Mouse (Mus musculus): ENCODE data around the gene Tenm1.

DNA sequence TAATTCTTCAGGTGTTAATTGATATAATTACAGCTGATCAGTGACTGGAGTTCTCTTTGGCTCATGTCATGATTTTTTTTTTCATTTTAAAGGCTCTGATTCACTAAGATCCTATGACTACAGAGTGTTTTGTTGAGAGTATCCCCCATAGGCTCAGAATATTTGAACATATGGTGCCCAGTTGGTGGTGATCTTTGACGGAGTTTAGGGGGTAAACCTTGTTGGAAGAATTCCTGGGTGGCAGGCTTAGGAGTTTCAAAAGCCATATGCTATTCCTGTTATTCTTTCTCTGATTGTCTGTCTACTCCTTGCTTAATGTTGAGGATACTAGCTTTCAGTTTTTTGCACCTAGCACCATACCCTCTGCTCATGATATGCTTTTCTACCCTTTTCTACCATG, 109.6 kb downstream of the Tenm1 start:
- TF ChIP-seq CTCF (IDR thresholded peaks at IDR 0.05; ENCODE audit: low read depth, low read length) (no peak), POLR2A (IDR thresholded peaks at IDR 0.05; ENCODE audit: borderline replicate concordance, low read depth, low read length) (no peak)
